Mouse (Mus musculus) kidney, postnatal 14 days (tissue): ENCODE results near the gene Ncaph2.

Experiments
- DNase-seq: peaks from one replicate; pipeline ENCODE4 v3.0.0; 2022; ENCODE audit warnings: mixed read lengths

The Ncaph2 gene

DNA sequence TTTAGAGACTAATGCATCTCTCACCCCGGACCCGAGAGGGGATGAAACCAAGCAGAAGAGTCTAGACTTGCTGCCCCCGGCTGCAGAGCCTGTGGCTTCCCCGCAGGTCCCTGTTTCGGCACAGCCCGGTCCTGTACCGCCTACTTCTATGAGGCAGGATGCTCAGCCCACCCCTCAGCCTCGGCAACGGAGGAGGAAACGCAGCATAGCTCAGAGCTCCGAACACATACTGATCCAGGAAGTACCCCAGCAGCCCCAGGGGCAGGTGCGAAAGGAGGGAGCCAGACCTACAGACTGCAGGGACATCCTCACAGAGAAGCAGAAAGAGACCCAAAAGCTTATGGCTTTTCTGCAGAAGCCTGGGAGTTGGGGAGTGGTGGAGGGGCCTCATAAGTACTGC, 31.6 kb downstream of the Ncaph2 start:
- DNase-seq: no peak

DNA sequence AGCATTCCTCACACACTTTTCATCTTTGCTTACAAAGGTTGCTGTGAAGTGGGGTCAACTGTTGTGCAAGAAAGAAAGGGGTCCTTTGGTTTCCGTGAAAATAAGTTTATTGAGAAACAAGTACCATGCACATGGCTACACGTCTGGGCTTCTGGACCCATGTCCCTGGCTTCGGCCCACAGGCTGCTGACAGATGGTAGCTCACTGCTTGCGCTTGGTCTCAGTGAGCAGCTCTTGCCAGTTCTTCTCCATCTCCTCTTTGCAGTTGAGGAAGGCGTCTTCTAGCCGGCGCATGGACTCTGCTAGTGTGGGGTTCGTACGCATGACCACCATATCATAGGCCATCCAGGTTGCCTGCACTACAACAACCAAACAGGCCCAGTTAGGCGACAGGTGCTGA, 34.6 kb downstream of the Ncaph2 start:
- no peak for DNase-seq

DNA sequence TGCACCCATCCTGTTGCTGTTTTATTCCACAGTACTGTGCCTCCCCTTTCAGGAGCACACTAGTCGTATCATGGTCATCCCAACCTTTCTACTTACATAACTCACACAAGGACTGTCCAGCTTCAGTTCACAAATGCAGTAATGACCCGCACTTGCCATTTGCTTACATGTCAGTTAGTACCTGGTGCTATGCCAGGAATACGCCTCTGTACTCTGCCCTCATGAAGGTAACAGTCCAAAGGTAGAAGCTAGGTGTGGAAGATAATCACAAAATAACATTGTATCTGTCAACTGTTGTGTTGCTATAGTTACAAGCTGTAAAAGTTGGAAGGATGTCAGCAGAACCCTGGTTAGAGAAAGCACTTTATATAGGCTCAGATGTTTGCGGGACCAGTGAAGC, 41.4 kb downstream of the Ncaph2 start:
- DNase-seq: peak; percentile 38

DNA sequence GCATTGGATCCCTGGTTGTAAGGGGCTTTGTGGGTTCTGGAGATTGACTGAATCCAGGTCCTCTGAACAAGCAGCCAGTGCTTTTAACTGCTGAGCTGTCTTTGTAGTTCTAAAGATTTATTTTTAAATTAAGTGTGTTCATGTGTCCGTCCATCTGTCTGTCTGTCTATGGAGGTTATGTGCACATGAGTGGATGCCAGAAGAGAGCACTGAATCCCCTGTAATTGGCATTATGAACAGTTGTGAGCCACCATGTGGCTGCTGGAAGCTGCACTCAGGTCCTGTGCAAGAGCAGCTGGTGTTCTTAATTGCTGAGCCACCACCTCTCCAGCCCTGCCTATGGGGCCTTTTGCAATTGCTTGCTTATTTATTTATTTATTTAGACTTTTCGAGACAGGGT, 42.6 kb downstream of the Ncaph2 start:
- DNase-seq: no peak

DNA sequence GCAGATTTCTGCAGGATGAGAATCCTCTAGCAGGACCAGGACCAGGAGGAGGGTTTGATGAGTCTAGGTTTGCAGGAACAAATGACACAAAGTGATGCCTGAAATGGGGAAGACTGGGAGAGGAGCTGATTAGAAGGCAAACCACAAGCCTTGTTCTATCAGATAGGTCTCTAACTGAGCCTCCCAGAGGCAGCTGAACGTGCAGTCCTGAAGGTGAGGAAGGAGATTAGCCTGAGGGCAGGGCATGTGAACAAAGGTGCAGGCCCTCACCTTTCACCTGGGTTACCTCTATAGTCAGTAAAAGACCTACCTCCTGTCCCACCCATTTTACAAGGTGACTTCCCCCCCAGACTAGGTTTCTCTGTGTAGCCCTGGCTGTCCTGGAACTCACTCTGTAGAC, 44.2 kb downstream of the Ncaph2 start:
- DNase-seq: no peak

DNA sequence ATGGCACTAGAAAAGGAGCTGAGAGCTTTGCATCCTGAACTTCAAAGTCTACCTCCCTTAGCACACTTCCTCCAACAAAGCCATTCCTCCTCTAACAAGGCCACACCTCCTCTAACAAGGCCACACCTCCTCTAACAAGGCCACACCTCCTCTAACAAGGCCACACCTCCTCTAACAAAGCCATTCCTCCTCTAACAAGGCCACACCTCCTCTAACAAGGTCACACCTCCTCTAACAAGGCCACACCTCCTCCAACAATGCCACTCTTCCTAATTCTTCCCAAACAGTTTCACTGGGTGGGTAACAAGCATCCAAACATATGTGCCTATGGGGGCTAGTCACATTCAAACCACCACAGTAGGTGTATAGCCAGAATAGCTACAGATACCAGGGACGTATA, 47.0 kb downstream of the Ncaph2 start:
- DNase-seq: no peak

DNA sequence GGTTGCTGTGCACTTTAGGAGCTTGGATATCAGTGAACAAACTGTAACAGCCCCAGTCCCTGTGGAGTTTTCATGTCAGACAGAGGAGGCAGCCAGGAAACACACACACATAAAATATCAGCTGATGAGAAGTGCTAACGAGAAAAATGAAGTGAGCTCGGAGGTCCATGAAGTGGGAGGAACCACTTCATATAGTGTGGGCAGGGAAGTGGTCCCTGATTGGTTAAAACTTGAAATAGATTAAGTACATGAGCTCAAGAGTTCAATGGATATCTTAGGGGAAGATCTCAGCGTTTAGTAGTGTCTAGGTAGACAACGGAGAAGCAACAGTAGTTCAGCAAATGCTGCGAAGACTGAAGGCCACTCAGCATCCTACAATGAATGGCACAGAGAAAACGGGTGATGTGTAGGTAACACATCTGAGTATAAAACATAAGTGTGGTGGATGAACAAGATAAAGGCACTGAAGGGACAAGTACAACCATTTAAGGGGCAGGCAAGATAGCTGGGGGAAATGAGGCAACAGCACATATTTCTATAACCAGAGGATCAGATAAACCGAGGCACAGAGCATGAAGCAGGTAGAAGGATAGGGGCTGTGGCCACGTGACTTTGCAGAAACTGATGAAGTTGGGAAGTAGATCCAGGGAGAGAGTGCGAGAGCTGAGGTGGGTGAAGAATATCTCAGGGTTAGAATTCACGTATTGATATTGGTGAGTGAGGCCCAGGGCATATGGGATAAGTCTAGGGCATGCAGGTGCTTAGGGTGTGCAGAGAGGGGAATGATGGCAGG, 49.5 kb downstream of the Ncaph2 start:
- DNase-seq: no peak

DNA sequence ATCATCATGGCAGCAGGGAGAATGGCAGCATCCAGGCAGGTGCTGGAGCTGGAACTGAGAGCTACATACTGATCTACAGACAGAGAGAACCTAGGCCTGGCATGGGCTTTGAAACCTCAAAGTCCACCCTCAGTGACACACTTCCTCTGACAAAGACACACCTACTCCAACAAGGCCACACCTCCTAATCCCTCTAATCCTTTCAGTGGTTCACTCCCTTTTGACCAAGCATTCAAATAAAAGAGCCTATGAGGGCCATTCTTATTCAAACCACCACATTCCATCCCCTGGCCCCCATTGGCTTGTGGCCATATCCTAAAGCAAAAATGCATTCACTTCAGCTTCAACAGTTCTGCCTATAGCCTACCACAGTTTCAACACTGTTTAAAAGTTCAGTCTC, 51.2 kb downstream of the Ncaph2 start:
- DNase-seq: no peak

DNA sequence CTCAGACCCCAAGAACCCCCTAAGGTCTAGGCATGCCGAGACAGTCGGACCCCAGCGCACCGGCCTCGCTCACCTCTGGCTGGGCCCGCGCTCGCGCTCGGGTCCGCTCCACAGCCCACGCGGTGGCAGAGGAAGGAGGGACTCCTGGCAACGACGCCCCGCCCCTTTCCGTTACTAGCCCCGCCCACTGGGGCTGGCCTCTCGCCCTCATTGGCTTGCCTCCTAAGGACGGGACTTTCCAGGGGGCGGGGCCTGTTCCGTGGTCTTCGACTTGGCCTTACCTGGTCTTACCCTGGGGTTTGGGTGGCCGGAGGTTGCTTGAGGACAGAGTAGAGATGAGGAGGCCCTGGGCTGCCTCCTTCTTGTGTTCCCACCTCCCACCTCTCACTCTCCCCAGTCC, 54.6 kb downstream of the Ncaph2 start, which contains the start of gene Syce3:
TSS of gene Syce3 (minus strand) at position 386 of the 400 bp plus-strand sequence.
- DNase-seq: no peak

DNA sequence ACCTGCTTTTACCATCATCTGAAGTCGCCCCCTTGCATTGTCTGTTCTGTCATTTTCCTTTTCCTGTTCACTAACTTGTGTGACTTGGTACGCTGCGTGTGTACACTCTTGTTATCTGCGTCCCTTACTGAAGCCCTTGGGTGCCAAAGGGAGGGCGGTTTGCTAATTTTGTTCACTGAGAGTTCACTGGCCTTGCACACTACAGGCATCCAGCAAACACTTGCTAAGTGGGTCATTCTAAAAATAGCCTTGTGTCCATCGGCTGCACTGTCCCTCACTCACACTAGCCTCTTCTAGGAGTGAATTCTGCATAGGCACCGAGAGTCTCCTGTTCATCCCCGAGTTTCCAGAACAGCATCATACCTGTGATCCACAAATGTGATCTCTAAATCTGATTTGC, 59.8 kb downstream of the Ncaph2 start:
- DNase-seq: no peak

DNA sequence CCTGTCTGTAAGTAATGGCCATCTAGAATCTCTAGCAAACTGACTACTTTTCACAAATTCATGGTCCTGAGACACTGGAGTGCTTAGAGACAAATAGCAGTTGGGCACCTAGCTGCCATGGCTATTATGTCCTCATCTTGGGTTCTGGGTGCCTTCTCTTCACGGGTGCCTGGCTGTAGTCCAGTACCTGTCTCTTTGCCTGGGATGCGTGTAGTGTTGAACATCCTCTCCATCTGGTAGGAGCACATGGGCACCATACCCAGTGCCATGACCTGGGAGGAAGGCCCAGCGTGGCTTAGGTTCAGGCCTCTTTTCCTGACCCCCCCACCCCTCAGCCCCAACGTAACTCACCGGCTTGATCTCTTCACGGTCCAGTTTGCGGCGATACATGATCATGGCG, 66.4 kb downstream of the Ncaph2 start:
- DNase-seq: no peak
